Mouse (Mus musculus) neural tube, embryonic 14.5 days (tissue): Measurements from ENCODE around the gene Med4. TPM values are rescaled to one million over a fixed set of nuclear protein-coding genes. Genes with fewer than 3 reads are reported as not detected.
A peak's percentile ranks its signal among the peaks of the same experiment; 100 is the strongest.

Experiments
- ATAC-seq: fragments of 200-750 bp; cut with Nextera tagmentation; 2 replicates; pipeline ENCODE4 v1.8.0; 2017; ENCODE audit warnings: low read depth, mild to moderate bottlenecking, moderate TSS enrichment, moderate library complexity
- H3K27ac ChIP-seq: fragments of 300-500 bp; sonication (generic); 2 replicates; pipeline ENCODE4 v1.5.1; 2014; ENCODE audit warnings: low read depth, mild to moderate bottlenecking, control low read depth, low read length, moderate library complexity, mixed read lengths
- H3K27me3 ChIP-seq: fragments of 300-500 bp; sonication (generic); 2 replicates; pipeline ENCODE4 v1.6.1; 2014; ENCODE audit warnings: low read length; ENCODE audit not compliant: control insufficient read depth, insufficient read depth
- H3K36me3 ChIP-seq: fragments of 300-500 bp; sonication (generic); 2 replicates; pipeline ENCODE4 v1.6.1; 2014; ENCODE audit warnings: low read length, mixed read lengths; ENCODE audit not compliant: control insufficient read depth, insufficient read depth
- H3K4me1 ChIP-seq: fragments of 300-500 bp; sonication (generic); 2 replicates; pipeline ENCODE4 v1.6.1; 2014; ENCODE audit warnings: low read length; ENCODE audit not compliant: control insufficient read depth, insufficient read depth
- H3K4me2 ChIP-seq: fragments of 300-500 bp; sonication (generic); 2 replicates; pipeline ENCODE4 v1.6.1; 2014; ENCODE audit warnings: mild to moderate bottlenecking, low read depth, low read length, control low read depth
- H3K4me3 ChIP-seq: fragments of 300-500 bp; sonication (generic); 2 replicates; pipeline ENCODE4 v1.5.1; 2014; ENCODE audit warnings: low read depth, low read length, control low read depth, mixed read lengths
- H3K9ac ChIP-seq: fragments of 300-500 bp; sonication (generic); replicated peaks from 2 replicates; pipeline ENCODE4 v1.6.1; 2014; ENCODE audit warnings: low read depth, mild to moderate bottlenecking, control low read depth, low read length, mixed read lengths
- H3K9me3 ChIP-seq: fragments of 300-500 bp; sonication (generic); 2 replicates; pipeline ENCODE4 v1.6.1; 2016; ENCODE audit warnings: low read length; ENCODE audit not compliant: control insufficient read depth
- WGBS: fragments of 180-500 bp; shearing (Covaris S2); extraction: QIAGEN DNeasy Blood & Tissue Kit; methylation state at CpG from one replicate; pipeline ENCODE4 v1.1.7; 2014; 5-methylcytosine and 5-hydroxymethylcytosine counted together
- polyA plus RNA-seq: library from polyadenylated mRNA; unstranded; fragments of >200 nt; fragmentation: Nextera tagmentation; extraction: Ambion mirVana; gene quantifications from 2 replicates; pipeline ENCODE4 v1.2.1, GENCODE M21; 2014

Gene Med4
- 79.1 and 80.7 TPM in 2 replicates for polyA plus RNA-seq

DNA sequence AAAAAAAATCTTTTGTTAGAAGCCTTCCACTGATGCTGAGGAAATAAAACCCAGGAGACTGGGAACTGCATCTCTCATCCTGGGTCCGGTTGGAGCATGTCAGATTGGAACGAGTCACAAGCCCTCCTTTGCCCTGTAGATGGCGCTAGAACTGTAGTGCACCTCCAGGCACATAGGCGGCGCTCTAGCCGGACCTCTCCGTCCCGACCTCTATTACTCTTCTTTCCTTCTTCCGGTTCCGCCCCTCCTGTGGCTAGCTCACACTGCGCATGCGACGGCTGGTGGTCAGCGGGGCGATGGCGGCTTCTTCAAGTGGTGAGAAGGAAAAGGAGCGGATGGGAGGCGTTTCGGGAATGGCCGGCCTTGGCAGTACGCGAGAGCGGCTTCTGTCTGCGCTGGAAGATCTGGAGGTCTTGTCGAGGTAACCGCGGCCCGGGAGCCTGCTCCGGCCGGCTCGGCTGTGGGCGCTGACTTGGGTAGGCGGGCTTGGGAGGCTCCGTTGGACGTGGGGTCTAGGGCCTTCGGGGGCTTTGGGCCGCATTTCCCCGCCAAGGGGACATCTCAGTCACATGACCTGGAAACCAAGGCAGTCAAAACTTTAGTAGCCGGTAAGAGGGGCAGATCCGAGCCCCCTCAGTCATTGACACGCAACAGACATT is at the start of gene Med4:
Med4 (plus strand) TSS at position 261 of the 659 bp plus-strand sequence.
- H3K27me3 ChIP-seq: no peaks in the 10 kb centered on the region
- H3K27ac ChIP-seq: 0 out of 2 replicates have a peak within 1 kb of the TSS, but pooled peaks have one; percentile 24
- 0% methylated on average over 41 of the region's 41 CpGs for WGBS
- peak within 1 kb of the TSS; percentile 83 for H3K9ac ChIP-seq
- H3K36me3 ChIP-seq: no peaks in the 10 kb centered on the region
- H3K4me2 ChIP-seq: peak within 1 kb of the TSS; percentile 76
- H3K4me1 ChIP-seq: peaks cover 7% of the 10 kb centered on the region
- peak within 1 kb of the TSS; percentile 81 for H3K4me3 ChIP-seq
- H3K9me3 ChIP-seq: no peaks in the 10 kb centered on the region
- ATAC-seq: peak; percentile 97

DNA sequence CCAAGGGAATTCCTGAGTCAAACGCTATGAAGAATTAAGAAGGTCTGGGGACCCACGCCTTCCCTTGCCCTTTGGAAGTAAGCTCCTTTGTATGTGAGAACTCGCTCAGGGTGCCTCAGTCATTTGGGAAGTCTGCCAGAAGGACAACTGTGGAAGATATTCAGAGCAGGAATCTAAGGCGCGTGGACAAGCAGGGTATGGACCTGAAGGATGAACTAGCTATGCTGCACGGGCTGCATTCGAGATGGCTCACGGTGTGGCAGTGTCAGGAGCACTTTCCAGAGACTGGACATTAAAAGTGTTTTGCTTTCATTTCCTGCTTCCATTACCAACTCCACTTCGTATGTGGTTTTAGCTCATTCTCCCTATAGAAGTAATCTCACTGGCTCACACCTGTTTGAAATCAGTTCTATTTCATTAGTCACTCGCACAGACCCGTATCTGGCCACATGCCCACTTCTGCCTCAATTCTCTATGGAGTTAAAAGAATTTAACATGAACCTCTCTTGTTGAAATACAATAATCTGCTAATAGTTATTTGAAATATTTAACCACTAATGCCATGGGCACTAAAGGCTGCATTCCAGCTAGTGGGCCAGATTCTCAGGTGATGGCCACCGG is 49.2 kb upstream of the Med4 start:
- no peaks in the 10 kb centered on the region for H3K27me3 ChIP-seq
- no peak overlapping the region for H3K4me2 ChIP-seq
- H3K9me3 ChIP-seq: no peaks in the 10 kb centered on the region
- no peak overlapping the region for H3K9ac ChIP-seq
- H3K4me1 ChIP-seq: no peaks in the 10 kb centered on the region
- no peak overlapping the region for H3K27ac ChIP-seq
- no peak for ATAC-seq
- H3K36me3 ChIP-seq: no peaks in the 10 kb centered on the region
- H3K4me3 ChIP-seq: no peak overlapping the region
- 82% methylated on average over 12 of the region's 12 CpGs for WGBS

DNA sequence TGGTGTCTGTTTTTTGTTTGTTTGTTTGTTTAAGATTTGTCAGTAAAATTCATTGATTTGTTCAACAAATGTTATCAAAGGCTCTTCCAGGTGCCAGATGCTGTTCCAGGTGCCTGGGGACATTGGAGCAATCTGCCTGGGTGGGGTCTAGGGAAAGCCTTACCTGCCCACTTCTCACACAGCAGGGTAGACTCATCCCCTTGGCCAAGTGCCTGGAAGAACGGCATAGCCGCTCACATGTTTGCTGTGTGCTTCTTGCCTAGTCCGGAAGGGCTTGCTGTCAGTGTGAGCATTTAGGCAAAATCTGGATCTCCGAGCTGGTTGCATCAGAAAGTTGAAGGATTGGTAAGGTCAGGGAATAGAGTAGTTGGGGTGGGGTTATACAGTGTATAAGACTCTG is 47.6 kb upstream of the Med4 start:
- H3K27ac ChIP-seq: no peak overlapping the region
- no peaks in the 10 kb centered on the region for H3K27me3 ChIP-seq
- no peak for ATAC-seq
- H3K4me1 ChIP-seq: no peaks in the 10 kb centered on the region
- H3K4me3 ChIP-seq: no peak overlapping the region
- no peaks in the 10 kb centered on the region for H3K9me3 ChIP-seq
- no peaks in the 10 kb centered on the region for H3K36me3 ChIP-seq
- 92% methylated on average over 4 of the region's 4 CpGs for whole genome bisulfite sequencing
- no peak overlapping the region for H3K4me2 ChIP-seq
- no peak overlapping the region for H3K9ac ChIP-seq

DNA sequence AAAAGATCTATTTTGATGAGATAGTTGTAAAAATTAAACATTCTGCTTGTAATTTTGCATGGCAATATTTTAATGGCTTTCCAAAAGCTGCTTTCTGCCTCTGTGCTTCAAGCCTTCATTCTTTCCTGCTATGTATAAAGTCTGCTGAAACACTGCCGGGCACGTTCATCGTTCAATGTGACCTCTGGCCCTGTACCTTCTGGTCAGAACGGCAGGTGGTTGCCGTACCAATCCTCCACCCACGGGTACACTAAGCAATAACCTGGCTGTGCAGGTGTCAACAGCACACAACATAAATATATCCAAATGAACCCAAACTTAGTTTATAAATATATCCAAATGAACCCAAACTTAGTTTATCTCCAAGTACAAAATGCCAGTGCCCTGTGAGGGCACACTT is 42.1 kb upstream of the Med4 start:
- ATAC-seq: no peak
- Histone ChIP-seq H3K9ac (no peak overlapping the region), H3K36me3 (no peaks in the 10 kb centered on the region), H3K4me2 (no peak overlapping the region), H3K9me3 (no peaks in the 10 kb centered on the region), H3K27me3 (no peaks in the 10 kb centered on the region), H3K4me3 (no peak overlapping the region), H3K4me1 (no peaks in the 10 kb centered on the region), H3K27ac (no peak overlapping the region)
- 83% methylated on average over 6 of the region's 6 CpGs for WGBS

DNA sequence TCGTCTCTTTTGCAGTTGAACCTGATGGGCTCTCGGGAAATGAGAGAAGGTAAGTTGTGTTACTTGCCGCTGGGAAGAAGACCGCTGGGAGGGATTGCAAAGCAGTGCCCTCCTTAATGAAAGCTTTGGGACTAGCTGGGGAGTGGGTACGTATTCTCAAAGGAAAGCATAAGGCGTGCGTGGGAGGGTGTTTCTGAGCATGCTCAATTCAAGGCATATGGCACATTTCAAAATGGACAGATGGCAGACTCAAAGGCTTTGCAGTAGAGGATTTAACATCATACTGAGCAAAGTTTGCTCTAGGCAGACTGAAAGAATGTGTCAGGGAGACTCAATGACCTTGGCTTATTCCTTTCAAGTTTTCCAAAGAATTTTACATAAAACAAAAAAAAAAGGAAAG is 40.3 kb upstream of the Med4 start:
- ATAC-seq: no peak
- 68% methylated on average over 7 of the region's 7 CpGs for WGBS
- no peak overlapping the region for H3K4me2 ChIP-seq
- H3K9ac ChIP-seq: no peak overlapping the region
- H3K36me3 ChIP-seq: no peaks in the 10 kb centered on the region
- H3K27me3 ChIP-seq: no peaks in the 10 kb centered on the region
- no peaks in the 10 kb centered on the region for H3K4me1 ChIP-seq
- no peaks in the 10 kb centered on the region for H3K9me3 ChIP-seq
- H3K27ac ChIP-seq: no peak overlapping the region
- no peak overlapping the region for H3K4me3 ChIP-seq

DNA sequence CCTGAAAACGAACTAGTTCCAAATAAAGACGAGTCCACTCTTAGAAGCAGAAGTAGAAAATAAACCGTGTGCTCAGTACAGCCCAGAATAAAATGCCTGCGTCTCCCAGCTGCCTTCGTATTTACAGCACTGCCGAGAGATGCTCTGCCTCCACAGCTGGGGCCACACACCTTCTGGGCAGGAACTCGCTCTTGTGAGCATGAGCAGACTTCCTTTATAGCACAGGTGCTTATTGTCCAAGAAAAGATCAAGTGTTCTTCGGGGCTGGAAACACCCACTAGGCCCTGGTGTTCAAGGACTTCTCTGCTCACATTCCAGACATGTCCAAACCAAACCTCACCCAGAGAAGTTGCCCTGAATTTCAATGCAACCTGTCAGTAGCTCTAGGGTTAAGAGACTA is 39.2 kb upstream of the Med4 start:
- H3K27ac ChIP-seq: no peak overlapping the region
- H3K4me2 ChIP-seq: no peak overlapping the region
- H3K4me3 ChIP-seq: no peak overlapping the region
- H3K36me3 ChIP-seq: no peaks in the 10 kb centered on the region
- H3K4me1 ChIP-seq: no peaks in the 10 kb centered on the region
- 75% methylated on average over 8 of the region's 8 CpGs for WGBS
- no peak overlapping the region for H3K9ac ChIP-seq
- no peaks in the 10 kb centered on the region for H3K27me3 ChIP-seq
- ATAC-seq: no peak
- no peaks in the 10 kb centered on the region for H3K9me3 ChIP-seq

DNA sequence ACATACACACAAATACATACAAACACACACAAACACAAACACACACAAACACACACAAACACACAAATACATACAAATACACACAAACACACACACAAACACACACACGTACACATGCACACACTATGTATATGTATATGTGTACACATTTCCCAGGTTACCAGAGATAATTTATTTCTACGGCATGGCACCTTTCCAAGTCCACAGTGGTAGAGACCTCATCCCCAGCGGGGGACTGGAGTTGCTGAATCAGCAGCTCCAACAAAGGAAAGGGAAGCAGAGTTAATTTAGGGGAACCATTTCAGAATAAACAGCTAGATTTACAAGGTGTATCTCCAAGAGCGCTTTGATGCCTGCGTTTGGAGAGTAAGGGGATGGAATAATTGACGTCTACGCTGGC is 37.6 kb upstream of the Med4 start:
- WGBS: 23% methylated on average over 7 of the region's 7 CpGs
- H3K36me3 ChIP-seq: no peaks in the 10 kb centered on the region
- no peak overlapping the region for H3K27ac ChIP-seq
- no peak overlapping the region for H3K4me2 ChIP-seq
- H3K4me3 ChIP-seq: no peak overlapping the region
- H3K9me3 ChIP-seq: no peaks in the 10 kb centered on the region
- ATAC-seq: peak; percentile 52; the same call in 1 of the 2 replicates
- no peaks in the 10 kb centered on the region for H3K27me3 ChIP-seq
- H3K9ac ChIP-seq: no peak overlapping the region
- no peaks in the 10 kb centered on the region for H3K4me1 ChIP-seq

DNA sequence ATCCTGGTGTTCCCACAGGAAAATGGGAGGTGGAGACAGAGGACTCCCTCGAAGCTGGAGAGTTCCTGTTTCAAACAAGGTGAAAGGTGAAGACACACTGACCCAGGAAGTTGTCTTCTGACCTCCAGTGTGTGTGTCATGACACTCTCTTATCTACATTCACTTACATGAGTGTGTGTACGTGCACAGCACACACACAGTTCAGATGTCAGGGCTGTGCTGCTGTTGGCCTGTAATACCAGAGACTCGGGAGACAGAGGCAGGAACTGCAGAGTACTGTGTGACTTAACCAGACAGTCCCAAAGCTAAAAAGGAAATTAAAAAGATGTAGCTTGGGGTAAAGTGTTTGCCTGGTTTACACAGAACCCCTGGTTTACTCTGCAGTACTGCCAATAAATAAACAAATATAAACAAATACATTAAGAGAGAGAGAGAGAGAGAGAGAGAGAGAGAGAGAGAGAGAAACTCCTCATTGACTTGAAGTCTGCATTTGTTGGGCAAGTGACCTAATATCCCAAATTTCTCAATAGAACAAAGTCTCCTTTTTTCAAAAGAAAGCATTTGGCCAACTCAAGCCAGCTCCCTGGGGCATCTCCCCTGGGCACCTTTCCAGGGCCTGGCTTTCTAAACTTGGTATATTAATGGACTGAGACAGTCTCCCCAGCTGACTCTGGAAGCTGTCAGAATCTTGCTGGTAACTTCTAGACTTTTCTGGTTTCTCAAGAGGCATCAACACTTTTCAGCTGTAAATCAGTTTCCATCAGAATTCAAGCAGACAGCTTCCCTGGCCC is 36.0 kb upstream of the Med4 start:
- Histone ChIP-seq H3K27me3 (no peaks in the 10 kb centered on the region), H3K36me3 (no peaks in the 10 kb centered on the region), H3K9me3 (no peaks in the 10 kb centered on the region), H3K4me3 (no peak overlapping the region), H3K27ac (peak overlapping the region; percentile 55; the same call in 1 of the 2 replicates), H3K4me2 (no peak overlapping the region), H3K4me1 (no peaks in the 10 kb centered on the region), H3K9ac (no peak overlapping the region)
- WGBS: 65% methylated on average over 3 of the region's 3 CpGs
- ATAC-seq: peak; percentile 53; the same call in 1 of the 2 replicates

DNA sequence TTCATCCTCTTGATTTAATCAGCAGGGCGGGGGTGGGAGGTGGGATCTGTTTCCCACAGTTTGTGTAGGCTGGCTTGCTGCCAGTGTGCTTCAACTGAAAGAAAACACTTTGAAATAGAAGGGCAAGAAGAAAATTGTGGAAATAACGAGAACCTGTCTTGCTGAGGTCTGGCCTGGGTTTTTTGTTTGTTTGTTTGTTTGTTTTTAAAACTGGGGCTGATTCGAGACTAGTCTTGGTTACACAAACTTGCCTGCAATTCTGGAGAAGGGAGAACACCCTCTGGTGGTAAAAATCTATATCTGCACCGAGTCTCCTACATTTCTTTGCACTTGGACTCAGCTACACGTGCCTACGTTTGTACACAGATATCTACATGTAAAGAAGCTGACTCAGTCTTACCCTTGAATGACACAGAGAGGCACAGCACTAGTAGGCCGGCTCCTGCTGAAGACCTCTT is 35.2 kb upstream of the Med4 start:
- Histone ChIP-seq H3K4me1 (no peaks in the 10 kb centered on the region), H3K36me3 (no peaks in the 10 kb centered on the region), H3K4me3 (no peak overlapping the region), H3K9me3 (no peaks in the 10 kb centered on the region), H3K27ac (peak overlapping the region; percentile 55; the same call in 1 of the 2 replicates), H3K4me2 (no peak overlapping the region), H3K9ac (no peak overlapping the region), H3K27me3 (no peaks in the 10 kb centered on the region)
- peak; percentile 41; the same call in 1 of the 2 replicates for ATAC-seq
- 30% methylated on average over 7 of the region's 7 CpGs for WGBS
